Mouse (Mus musculus): ENCODE measurements around the gene Klk13. TPM values are rescaled to one million over a fixed set of nuclear protein-coding genes. Genes with fewer than 3 reads are reported as not detected.
"Not testable (repeated sequence)": the region's sequence is repeated elsewhere in the genome, so short reads cannot be mapped to it uniquely, and the experiment has no call there.

The Klk13 gene
- not detected for total RNA-seq (2021)
- long read RNA-seq, experiment 1 = 0 reads
- long read RNA-seq, experiment 2 = 0 reads

DNA sequence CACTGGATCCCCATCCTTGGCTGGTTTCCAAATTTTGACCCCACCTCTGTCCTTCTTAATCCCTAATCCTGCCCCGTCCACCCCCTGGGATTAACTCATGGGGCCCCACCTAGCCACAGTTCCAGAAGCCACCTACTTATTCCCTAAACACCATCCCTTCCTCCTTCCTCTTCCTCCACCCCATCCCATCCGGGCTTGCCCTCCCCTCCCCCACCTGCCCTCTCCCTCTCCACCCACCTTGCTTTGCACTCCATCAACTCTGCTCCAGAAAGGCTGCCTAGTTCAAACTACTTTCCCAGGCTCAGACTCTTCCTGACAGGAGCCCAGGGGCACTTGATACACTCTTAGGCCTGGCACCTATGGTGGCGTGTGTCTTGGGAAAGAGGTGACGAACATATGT, at the start of gene Klk13:
Klk13 (plus strand) TSS at position 301 of the 400 bp plus-strand sequence.
- no peak for DNase-seq (ENCODE audit: low spot score in 2 of 2)
- Histone ChIP-seq H3K27ac (no peak within 1 kb of the TSS), H3K4me3 (no peak within 1 kb of the TSS)
- TF ChIP-seq CTCF (conservative IDR thresholded peaks at IDR 0.05) = no peak

DNA sequence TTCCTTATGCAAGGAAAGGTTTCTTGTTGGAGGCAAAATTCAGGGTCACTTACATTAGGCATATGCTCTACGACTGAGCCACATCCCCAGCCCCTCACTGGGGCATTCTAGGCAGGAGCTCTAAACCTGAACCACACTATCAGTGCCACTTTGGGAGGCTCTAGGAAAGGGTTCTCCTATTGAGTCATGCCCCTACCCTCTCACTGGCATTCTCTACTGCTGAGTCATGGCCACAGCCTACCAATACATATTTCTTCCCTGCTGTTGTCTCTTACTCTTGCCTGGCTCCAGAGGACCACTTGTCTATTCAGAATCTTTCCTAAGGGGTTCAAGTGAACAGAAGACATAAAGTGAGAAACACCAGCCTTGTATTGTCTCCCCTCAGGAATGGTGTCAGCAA, 49.6 kb upstream of the Klk13 start:
- no peak for TF ChIP-seq CTCF (conservative IDR thresholded peaks at IDR 0.05)

DNA sequence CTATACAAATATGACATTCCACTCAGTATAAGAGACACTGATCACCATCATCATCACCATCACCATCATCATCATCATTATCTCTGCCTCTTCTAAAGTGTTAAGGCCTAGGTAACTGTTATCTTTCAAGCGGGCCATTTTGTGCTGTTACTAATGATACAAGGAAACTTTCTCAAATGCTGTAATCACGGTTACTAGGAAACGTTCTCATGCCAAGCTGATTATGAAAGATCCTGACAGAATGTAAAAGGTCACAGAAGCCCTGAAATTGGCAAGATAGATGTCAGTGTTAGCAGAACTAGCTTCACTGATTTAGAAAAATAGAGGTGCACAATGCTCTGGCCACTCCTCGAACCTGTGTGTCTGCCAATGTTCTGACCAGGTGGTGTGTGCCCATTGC, 45.1 kb upstream of the Klk13 start:
- H3K4me3 ChIP-seq; H3K27ac ChIP-seq; DNase-seq (ENCODE audit: low spot score in 2 of 2): not testable (repeated sequence)

More for the DNA sequence above, 49.6 kb upstream of the Klk13 start:
- DNase-seq (ENCODE audit: low spot score in 2 of 2) = no peak
- no peak overlapping the region for H3K27ac ChIP-seq
- no peak overlapping the region for H3K4me3 ChIP-seq

DNA sequence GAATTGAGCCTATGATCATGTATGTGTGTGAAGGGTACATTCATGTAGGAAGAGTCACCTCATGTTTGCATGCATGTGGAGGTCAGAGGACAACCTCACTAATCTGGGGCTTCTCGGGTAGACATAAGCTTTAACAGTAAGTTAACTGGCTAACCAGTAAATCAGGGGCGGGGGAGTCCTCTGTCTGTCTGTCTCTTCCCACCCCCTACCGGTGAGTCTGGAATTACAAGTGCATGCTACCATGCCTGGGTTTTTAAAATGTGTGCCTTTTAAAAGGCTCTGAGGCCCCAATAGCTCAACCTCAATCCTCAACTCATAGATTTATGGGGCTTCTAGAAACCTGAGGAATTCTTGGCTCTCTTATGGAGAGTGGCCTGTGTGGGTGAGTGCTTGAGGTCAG, 43.8 kb upstream of the Klk13 start:
- TF ChIP-seq CTCF (conservative IDR thresholded peaks at IDR 0.05) = peak; percentile 55
- Histone ChIP-seq H3K4me3 (no peak overlapping the region), H3K27ac (no peak overlapping the region)
- DNase-seq (ENCODE audit: low spot score in 2 of 2) = no peak

DNA sequence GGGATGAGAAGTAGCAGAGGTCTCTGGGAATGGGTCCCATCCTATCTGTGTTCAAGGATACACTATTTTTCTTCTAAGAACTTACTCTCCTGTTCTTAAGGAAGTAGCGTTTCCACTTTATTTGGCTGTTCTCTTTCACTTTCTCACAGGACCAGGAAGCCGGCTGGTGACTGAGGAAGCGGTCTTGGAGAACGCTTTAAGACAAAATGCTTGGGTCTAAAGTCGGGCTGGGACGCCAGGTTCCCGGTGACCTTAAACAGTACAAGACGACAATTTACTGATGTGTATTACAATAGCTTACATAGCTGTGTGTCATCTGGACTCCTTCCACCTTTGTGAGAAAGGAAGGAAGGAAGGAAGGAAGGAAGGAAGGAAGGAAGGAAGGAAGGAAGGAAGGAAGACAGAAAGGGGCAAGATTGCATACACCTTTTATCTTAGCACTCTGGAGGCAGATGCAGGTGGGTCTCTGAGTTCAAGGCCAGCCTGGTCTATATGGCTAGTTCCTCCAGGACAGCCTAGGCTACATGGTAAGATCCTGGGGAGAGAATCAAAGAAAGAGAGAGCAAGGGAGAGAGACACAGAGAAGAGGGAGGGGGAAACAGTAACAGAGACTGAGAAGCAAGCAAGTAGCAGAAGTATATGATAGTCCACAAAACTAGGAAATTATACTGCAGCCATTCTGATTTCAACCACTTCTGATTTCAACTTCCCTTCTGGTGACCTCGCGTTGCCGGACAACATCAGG, 41.1 kb upstream of the Klk13 start:
- DNase-seq (ENCODE audit: low spot score in 2 of 2) = no peak
- TF ChIP-seq CTCF (conservative IDR thresholded peaks at IDR 0.05) = no peak
- Histone ChIP-seq H3K4me3 (peak overlapping the region; percentile 79), H3K27ac (peak overlapping the region; percentile 92)

DNA sequence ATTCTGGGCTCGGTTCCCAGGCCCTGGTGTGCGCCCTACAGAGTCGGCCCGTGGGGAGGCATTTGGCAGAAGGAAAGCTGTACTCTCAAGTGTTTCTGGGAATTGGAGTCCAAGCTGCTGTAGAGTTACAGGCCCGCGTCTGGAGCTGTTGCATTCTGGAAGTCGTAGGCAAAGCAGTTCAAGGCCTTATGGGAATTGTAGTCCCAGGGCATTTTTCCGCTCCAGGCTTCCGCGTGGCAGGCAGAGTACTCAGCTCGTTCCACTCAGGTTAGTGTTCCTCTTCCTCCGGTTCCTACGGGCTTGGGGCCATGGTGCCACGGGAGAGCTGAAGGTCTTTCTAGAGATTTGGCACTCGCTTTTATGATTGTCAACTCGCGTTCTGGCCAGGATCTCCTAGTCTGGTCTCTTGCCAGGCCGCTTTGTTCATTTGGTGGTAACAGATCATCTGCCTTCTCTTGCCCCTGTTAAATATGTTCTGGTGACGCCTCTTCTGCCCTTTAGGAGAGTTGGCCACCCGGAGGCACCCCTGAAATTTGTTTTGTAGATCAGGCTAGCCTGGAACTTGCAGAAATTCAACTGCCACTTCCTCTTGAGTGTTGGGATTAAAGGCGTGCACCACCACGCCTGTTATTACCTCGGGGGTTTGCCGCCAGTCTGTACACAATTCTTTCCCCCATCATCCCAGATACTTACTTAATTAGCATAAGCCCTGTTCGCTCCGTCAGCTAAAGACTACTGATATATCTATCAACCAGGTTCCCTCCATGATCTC, 40.4 kb upstream of the Klk13 start, which contains the start of gene Ctu1:
Ctu1 (plus strand) TSS at position 208 of the 772 bp plus-strand sequence.
- DNase-seq (ENCODE audit: low spot score in 2 of 2) = peak; percentile 89 to 97
- Histone ChIP-seq H3K27ac (peak within 1 kb of the TSS; percentile 92), H3K4me3 (peak within 1 kb of the TSS; percentile 79)
- 0 out of 2 replicates have a peak, but pooled peaks have one; percentile 14 for TF ChIP-seq CTCF (conservative IDR thresholded peaks at IDR 0.05)

DNA sequence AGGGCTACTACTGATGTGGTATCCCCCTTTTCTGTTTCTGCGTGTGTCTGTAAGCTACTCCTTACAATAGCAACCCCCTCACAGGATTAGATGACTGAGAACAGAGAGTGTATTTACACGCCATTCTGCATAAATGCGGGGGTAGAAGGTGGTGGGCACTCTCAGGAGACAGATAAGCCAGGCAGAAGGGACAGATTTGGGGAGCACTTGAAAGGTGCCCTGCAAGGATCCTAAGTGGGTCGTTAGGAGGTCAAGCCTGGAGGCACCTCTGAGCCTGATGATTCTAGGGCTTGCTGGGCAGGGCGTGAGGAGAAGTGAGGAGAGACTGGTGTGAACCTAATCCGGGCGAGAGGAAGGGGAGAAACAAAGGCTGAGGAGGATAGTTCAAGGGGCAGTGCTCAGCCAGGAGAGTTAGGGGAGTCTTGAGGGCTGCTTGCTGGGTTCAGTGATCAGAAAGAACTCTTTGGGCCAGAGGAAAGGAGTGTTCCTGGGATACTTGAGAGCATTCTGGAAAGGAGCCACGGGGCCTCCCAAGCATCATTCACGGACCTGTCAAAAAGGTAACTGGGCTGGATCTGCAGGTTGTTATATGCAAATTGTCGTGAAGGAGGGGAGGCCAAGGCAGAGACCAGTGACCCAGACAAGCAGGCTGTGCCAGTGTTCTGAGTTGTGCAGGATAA, 39.6 kb upstream of the Klk13 start:
- Histone ChIP-seq H3K27ac (peak overlapping the region; percentile 90), H3K4me3 (peak overlapping the region; percentile 79)
- no peak for DNase-seq (ENCODE audit: low spot score in 2 of 2)
- TF ChIP-seq CTCF (conservative IDR thresholded peaks at IDR 0.05) = no peak

DNA sequence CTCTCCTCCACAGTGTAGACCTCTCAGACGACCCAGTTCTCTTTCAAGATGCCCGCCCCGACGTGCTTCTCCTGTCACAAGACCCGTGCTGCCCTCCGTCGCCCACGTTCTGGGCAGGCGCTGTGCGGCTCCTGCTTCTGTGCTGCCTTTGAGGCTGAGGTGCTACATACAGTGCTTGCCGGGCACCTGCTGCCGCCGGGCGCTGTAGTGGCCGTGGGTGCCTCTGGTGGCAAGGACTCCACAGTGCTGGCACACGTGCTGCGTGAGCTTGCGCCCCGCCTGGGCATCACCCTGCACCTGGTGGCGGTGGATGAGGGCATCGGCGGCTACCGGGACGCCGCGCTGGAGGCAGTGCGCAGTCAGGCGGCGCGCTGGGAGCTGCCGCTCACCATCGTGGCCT, 37.3 kb upstream of the Klk13 start:
- Histone ChIP-seq H3K27ac (no peak overlapping the region), H3K4me3 (no peak overlapping the region)
- no peak for TF ChIP-seq CTCF (conservative IDR thresholded peaks at IDR 0.05)
- DNase-seq (ENCODE audit: low spot score in 2 of 2) = no peak

DNA sequence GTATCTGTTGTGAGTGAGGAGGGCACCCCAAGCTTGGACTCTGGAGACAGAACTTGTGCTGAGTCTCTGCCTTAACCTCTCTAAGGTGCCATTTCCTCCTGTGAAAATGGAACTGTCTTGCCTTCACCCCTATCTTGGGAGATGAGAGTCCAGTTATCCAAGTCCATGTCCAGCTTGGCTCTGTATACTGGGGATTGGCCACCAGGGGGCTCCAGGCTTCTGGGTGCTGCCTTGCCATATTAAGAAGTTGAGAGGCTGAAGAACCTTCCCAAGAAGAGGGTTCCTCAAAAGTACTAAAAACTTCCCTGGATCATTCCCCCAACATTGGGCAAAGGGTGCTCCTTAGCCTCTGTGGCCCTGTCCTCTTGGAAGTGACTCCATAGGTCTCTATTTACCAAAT, 33.9 kb upstream of the Klk13 start:
- DNase-seq (ENCODE audit: low spot score in 2 of 2) = peak in 1 of 2 experiments; percentile 46
- no peak overlapping the region for H3K4me3 ChIP-seq
- TF ChIP-seq CTCF (conservative IDR thresholded peaks at IDR 0.05) = peak; percentile 86
- no peak overlapping the region for H3K27ac ChIP-seq

DNA sequence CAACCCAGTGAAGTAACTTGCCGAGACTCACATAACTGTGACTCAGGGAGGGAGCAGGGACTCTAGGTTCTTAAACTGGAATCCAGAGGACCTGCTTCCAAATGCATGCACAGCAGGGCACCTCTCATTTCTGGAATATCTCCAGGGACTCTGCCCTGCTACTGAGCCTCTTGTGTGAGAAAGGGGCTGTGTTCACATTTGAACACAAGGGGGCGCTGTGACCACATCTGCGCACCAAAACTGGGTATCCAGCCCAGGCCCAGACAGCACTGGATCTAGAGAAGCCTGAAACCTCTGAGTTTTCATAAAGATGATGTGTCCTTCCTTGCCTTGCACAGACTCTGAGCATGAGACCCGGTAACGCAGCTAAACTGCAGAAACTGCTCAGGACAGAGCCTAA, 31.4 kb upstream of the Klk13 start:
- peak; percentile 96 for TF ChIP-seq CTCF (conservative IDR thresholded peaks at IDR 0.05)
- Histone ChIP-seq H3K4me3 (no peak overlapping the region), H3K27ac (no peak overlapping the region)
- peak; percentile 55 to 80 for DNase-seq (ENCODE audit: low spot score in 2 of 2)

DNA sequence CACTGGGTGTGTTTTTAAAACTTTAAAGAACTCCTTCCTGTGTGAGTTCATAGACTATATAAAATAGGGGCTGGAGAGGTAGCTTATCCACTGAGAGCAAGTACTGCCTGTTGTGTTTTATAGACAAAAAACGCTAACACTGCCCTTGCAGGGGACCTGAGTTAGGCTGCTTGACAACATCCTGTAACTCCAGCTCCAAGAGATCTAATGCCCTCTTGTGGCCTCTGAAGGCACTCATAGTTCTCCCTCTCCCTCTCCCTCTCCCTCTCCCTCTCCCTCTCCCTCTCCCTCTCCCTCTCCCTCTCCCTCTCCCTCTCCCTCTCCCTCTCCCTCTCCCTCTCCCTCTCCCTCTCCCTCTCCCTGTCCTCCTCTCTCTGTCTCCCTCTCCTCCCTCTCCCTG, 29.9 kb upstream of the Klk13 start:
- not testable (repeated sequence) for H3K4me3 ChIP-seq; H3K27ac ChIP-seq; DNase-seq (ENCODE audit: low spot score in 2 of 2)
- TF ChIP-seq CTCF (conservative IDR thresholded peaks at IDR 0.05) = peak; percentile 47

DNA sequence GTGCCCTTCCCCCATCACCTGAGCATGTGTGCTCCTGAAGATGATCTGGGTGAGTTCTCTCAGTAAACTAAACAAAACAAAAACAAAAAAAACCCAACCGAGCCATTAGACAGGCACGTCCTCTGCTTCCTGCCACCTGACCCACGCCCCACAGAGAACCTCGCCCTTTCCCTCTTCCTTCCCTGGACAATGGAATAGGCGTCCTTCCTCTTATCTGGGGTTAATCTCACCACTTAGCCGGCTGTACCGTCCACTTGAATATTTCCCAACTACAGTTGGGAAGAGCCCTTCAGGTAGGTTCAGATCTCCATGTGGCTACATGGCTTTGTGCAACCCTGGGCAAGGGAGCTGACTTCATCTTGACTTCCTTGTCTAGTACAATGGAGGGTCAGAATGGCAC, 27.3 kb upstream of the Klk13 start:
- no peak overlapping the region for H3K27ac ChIP-seq
- DNase-seq (ENCODE audit: low spot score in 2 of 2) = no peak
- no peak overlapping the region for H3K4me3 ChIP-seq
- no peak for TF ChIP-seq CTCF (conservative IDR thresholded peaks at IDR 0.05)

DNA sequence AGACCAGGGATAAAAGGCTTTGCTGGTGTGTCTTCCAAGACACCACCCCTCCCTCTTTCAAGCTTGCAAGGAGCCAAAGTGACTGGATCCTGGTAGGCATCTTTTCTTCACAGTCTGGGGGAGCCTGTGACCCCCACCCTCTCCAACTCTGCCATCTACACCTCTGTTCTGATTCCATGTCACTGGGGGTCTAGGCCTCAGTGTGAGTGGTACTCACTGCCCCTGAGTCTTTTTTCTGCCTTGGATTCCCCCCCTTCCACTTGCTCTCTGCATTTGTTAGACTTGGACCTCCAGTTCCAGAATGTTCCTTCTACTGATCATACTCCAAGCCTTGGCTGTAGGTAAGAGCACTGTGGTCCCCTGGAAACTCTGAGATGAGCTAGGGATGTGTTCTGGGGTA, 22.2 kb upstream of the Klk13 start, which contains the start of gene Klk14:
Klk14 (plus strand) TSS at position 301 of the 400 bp plus-strand sequence.
- no peak for TF ChIP-seq CTCF (conservative IDR thresholded peaks at IDR 0.05)
- DNase-seq (ENCODE audit: low spot score in 2 of 2) = no peak
- Histone ChIP-seq H3K27ac (no peak within 1 kb of the TSS), H3K4me3 (no peak within 1 kb of the TSS)

All from layer of hippocampus, adult 2 months (tissue).